Mouse (Mus musculus) layer of hippocampus, postnatal 10 days (tissue): ENCODE measurements around the gene Mrgbp. TPM values are rescaled to one million over a fixed set of nuclear protein-coding genes. Genes with fewer than 3 reads are reported as not detected.
A peak's percentile ranks its signal among the peaks of the same experiment; 100 is the strongest.

Source experiments
- DNase-seq, 2 experiments: peaks; one replicate each; pipeline ENCODE4 v3.0.0; 2021; ENCODE audit warnings: low spot score in 2 of 2
- total RNA-seq, 2 experiments: library from RNA; stranded (reverse); gene quantifications; 2 replicates each; pipeline ENCODE4 v1.2.3; 2021

The Mrgbp gene
- total RNA-seq, 2 experiments from 2014 or later, result 21.1 to 27.7 TPM

DNA sequence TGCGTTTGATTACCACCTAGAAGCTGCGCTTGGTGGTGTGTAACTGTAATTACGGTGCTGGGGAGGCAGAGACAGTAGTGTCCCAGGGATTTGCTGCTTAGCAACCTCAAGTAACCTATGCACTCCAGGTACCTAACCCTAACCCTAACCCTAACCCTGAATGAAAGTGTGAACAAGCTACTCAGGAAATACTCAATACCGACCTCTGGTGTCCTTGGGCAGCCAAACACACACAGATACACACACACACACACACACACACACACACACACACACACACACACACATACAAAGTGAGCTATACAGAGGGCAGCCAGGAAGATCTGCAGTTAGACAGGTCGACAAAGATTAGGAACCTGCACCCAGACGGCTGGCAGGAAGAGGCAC lies 7.6 kb downstream of the Mrgbp start:
- DNase-seq, result no peak

DNA sequence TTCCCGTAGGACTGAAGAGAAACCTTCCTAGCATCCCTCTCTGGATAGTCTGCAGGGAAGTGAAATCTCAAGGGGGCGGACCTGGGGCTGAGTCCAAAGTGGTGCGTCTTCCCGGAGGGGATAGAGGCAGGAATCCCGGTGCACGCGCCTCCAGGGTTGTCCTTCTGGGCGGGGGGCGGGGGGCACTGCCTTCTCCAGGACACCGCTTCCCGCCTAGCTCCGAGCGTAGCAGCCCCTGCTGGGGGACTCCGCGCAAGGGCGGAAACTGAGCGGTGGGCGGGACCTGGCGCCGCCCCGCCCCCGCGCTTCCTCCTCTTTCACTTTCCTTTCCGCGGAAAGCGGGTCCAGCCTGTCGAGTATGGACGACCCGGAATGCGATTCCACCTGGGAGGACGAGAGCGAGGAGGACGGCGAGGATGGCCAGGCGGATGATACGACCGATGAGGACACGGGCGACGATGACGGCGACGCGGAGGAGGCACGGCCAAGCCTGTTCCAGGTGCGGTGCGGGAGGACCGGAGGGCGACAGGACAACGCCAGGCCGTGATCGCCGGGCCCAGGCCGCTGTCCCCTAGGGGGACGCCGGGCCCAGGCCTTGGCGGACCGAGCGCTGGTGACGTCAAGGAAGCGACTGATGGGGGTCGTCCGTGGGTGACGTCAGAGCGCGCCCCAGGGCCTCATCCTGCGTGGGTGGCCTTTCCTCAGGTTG lies 8.2 kb downstream of the Mrgbp start, which contains the start of gene Ogfr:
Ogfr (plus strand) TSS at position 123 of the 709 bp plus-strand sequence.
- peak; percentile 84 to 86 for DNase-seq

DNA sequence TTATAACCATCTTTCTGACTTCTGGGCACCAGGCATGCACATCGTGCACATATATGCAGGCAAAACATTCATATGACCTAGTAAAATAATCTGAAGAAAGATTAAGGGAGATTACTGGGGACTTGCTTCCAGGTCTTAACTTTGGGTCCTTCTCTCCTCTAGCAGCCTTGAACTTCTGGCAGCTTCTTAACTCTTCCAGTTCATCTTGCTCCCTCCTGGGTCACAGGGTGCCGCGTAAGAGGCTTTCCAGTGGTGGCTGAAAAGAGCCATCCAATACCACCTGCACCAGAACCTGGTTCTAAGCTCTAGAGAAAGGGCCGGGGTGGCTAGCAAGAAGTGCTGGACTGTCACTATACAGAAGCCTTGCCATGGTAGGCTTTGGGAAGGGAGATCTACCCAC lies 16.4 kb downstream of the Mrgbp start, which contains the start of gene Col9a3:
Col9a3 (plus strand) TSS at position 301 of the 400 bp plus-strand sequence.
- no peak for DNase-seq

DNA sequence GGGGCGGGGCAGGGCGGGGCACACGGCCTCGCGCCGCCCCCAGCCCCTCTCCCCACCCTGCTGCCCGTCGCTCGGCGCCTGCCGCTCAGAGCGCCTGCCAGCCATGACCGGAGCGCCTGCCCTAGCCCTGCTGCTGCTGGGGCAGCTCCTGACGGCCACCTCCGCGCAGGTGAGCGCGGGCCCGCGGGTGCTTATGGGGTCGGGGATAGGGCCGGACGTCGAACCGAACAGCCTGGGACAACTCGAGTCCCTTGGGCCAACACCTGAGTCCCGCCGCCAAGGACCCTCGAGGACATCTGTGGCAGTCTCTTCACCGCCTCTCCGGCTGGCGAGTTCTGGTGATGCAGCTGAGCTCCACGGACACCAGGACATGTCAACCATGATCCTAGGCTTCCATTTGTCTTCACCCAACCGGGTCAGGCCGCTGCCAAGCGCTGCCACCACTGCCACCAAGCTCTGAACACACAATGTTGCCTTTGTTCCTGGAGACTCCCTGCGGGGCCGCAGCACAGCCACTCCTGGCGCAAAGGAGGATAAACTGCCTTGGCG lies 17.1 kb downstream of the Mrgbp start:
- peak in 1 of 2 experiments; percentile 54 for DNase-seq

DNA sequence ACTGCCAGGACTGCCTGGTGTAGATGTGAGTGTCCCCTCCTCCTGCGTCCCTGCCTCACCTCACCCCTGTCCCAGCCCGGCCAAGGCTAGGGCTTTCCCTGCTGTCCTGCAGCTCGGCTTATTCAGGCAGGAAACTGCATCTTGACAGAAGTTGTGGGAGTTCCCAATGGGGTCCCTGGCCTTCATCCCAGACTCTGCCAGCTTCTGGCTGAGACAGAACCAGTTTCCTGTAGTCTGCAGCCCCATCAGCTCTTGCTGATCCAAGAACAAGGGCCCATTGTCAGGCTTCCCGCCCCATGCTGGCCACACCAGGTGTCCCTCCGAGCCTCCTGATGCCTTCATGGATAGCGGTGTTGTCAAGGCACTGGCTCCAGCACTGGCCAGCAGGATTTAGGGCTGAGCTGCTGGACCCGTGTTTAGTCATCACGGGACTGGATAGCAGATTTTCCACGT lies 19.5 kb downstream of the Mrgbp start:
- DNase-seq, result peak; percentile 59 to 69

DNA sequence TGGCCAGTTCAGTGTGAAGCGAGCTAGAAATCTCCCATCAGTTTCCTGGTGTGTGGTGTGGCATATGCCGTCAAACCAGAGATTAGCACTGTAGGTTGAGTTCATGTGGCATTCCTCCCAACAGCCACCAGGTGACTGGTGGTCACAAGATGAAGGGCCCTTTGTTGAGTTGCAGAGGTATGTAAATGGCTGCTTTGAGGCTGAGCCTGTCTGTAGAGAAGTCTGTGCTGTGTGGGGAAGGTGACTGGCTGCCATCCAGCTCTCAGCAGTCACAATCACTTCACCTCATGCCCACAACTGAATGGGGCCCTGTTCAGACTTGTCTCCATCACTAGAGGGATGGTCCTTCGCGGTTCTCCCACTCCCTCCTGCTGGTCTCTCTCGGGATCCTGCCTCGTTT lies 23.7 kb downstream of the Mrgbp start:
- no peak for DNase-seq

DNA sequence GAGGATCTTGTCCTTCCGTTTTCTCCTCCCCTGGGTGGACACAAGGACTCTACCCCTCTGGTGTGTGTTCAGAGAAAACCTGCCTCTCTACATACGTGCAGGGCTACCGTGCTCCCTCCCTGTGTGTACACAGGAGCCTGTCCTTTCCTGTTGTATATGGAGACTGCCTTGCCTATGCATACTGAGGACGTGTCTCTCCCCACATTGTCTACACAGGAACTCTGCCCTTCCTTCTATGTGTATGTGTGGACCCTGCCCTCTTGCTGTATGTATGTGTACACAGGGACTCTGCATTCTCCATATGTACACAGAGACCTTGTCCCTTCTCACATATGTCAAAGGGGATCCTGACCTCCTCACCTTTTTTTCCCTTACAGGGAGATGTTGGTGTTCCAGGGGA lies 29.2 kb downstream of the Mrgbp start:
- DNase-seq, result no peak

DNA sequence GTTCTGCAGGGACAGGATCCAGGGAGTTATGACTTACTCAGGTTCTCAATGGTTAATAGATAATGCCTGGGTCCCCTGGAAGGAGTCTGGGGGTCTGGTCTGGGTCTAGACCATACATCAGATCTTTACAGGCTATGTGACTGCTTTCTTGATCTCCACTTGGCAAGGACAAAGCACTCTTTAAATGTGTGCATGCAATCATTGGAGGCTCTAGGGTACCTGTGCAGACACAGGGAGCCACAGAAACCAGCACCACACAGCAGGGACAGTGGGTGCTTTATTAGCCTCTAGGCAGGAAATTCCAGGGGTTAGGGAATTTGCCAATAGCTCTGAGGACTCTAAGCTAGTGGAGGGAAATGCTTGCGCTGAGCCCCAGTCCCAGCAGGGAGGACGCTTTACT lies 30.8 kb downstream of the Mrgbp start:
- no peak for DNase-seq

Other genes starting within 250 kb of the Mrgbp start
- not detected for gene Gata5, start 246.6 kb upstream of the Mrgbp start, total RNA-seq
- gene Slco4a1, start 125.1 kb upstream of the Mrgbp start, total RNA-seq, result 1 to 10 TPM; 1.5 to 2.6 TPM
- gene Ntsr1, start 81.3 kb upstream of the Mrgbp start, total RNA-seq, result 10 to 100 TPM; 16.2 to 16.9 TPM
- gene Ogfr, start 7.9 kb downstream of the Mrgbp start, total RNA-seq, result 10 to 100 TPM; 74.6 to 76.7 TPM
- gene Col9a3, start 16.5 kb downstream of the Mrgbp start, total RNA-seq, result 10 to 100 TPM; 26.4 to 39.4 TPM
- gene Tcfl5, start 61.4 kb downstream of the Mrgbp start, total RNA-seq, result 1 to 10 TPM; 3.4 to 3.9 TPM
- 10 to 100 TPM; 58.4 to 61.8 TPM for gene Dido1, start 128.7 kb downstream of the Mrgbp start, total RNA-seq
- gene Gid8, start 128.8 kb downstream of the Mrgbp start, total RNA-seq, result 10 to 100 TPM; 62.6 to 63.7 TPM
- under 1 TPM; 0.47 to 0.53 TPM for gene Slc17a9, start 144.0 kb downstream of the Mrgbp start, total RNA-seq
- under 1 TPM in 1 of 2 experiments, not detected in 1; 0.14 TPM for gene Bhlhe23, start 195.6 kb downstream of the Mrgbp start, total RNA-seq